Comparison of ENCODE assay signal across 11 mouse cellular contexts in the genomic region with DNA sequence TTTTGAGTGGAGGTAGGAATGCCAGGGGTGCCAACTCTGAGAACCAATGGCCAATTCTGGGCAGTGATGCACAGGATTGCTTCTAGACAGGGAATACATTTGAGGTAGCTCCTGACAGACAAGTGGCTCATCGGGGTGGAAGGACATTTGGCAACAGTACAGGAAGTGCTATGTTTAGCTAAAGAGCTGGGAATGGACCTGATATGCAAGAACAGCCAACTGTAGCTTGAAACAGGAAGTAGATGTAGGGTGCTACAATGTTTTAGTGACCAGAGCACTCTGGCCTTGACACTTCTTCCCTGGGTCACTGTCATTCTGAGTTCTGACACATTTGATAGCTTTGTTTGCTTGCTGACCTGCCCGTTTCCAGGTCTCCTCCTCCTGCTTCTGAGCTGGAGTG. TPM values are rescaled to one million over a fixed set of nuclear protein-coding genes. Genes with fewer than 3 reads are reported as not detected.
DNase-seq lines count a peak whose midpoint lies in the region; ATAC-seq lines count a peak whose summit lies in the region.
"Had no signal": no experiment of that assay in that cellular context is flagged by ENCODE, and none has a peak within 500 bp of the region (broad histone marks: within the 10 kb centered on the region; RNA-seq: fewer than 3 reads in every experiment).

No protein-coding gene starts in this region.

- no peaks in the 10 kb centered on the region for H3K36me3 ChIP-seq in splenic B cell, adult 2 months (ENCODE audit: control insufficient read depth, insufficient read depth, low read length, poor library complexity, severe bottlenecking)
- H3K36me3 ChIP-seq: forebrain, embryonic 12.5 days had no signal

- intact Hi-C loops in left cerebral cortex, postnatal 25 days (cut with DNase I) = no loop called here

- H3K27me3 ChIP-seq in splenic B cell, adult 2 months (ENCODE audit: control insufficient read depth, insufficient read depth, low read length, poor library complexity, severe bottlenecking) = no peaks in the 10 kb centered on the region
- H3K27me3 ChIP-seq: forebrain, embryonic 12.5 days had no signal

- peak; percentile 69; the same call in 1 of the 2 replicates for ATAC-seq in common myeloid progenitor, adult 5-6 weeks (replicated peaks; ENCODE audit: low read depth, poor library complexity, severe bottlenecking)

- peak; percentile 48 for DNase-seq in layer of hippocampus, adult 9-11 months
- no peak for DNase-seq in layer of hippocampus, postnatal 25 days (ENCODE audit: extremely low spot score in 1 of 2, low spot score in 1 of 2)
- peak; percentile 11 to 18 for DNase-seq in kidney, postnatal 36 days
- DNase-seq in splenic B cell, adult 2 months (ENCODE audit: low read depth, low spot score) = peak; percentile 22
- DNase-seq in T-cell, adult 2 months (ENCODE audit: low spot score) = no peak
- no peak for DNase-seq in left cerebral cortex, postnatal 25 days (ENCODE audit: low spot score in 2 of 2)
- DNase-seq: embryo, embryonic 11 days; right cerebral cortex, postnatal 14 days; thymus, postnatal 25 days had no signal

RNA-seq across cellular contexts. Expression of a gene that starts 46.0 kb away (rescaled TPM):
- total RNA-seq in layer of hippocampus, postnatal 25 days (2021) = 100 to 1,000 TPM; 233 to 240 TPM
- total RNA-seq in common myeloid progenitor, adult 5-6 weeks (2017) = 1.5 and 6.5 TPM in 2 replicates
- 100 to 1,000 TPM; 339 to 344 TPM for total RNA-seq in left cerebral cortex, postnatal 25 days (2021)

Comparison
In these comparisons a context has a peak if more than half of its experiments do, and no peak if none do; other contexts are left out.
1. DNase-seq: peak in layer of hippocampus, adult 9-11 months (single experiment), kidney, postnatal 36 days (2 of 2) and splenic B cell, adult 2 months (single experiment); none in layer of hippocampus, postnatal 25 days (0 of 2), T-cell, adult 2 months (single experiment) and left cerebral cortex, postnatal 25 days (0 of 2).
2. RNA of a gene that starts 46.0 kb away (total RNA-seq): 339 to 344 TPM in left cerebral cortex, postnatal 25 days and 233 to 240 TPM in layer of hippocampus, postnatal 25 days; 1.5 to 6.5 TPM in common myeloid progenitor, adult 5-6 weeks; every median in the first group is over 10 times any median in the second.